Mouse (Mus musculus): Measurements from ENCODE around the gene Ddx41.

DNA sequence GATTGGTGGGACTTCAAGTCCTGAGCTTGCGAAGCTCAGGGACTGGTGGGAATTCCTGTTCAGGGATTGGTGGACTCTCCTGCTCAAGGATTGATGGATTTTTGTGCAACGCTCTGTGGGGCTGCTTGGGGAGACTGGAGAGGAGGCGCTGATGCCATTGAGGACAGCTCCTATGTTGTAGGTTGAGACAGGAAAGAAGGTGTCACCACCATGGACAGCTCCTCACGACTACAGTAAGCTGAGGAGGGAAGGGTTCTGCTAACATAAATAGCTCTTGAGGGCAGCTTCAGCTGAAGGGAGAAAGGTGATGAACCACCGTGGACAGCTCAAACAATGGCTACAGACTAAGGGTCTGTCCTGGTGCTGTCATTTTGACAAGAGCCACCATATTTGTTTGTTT lies 39.5 kb upstream of the Ddx41 start:
- no peak for TF ChIP-seq POLR2A (IDR thresholded peaks at IDR 0.05; ENCODE audit: borderline replicate concordance, extremely low read depth, insufficient read depth, insufficient read length, poor library complexity, severe bottlenecking)
- TF ChIP-seq CTCF (IDR thresholded peaks at IDR 0.05; ENCODE audit: borderline replicate concordance, extremely low read depth, insufficient read depth, insufficient read length) = no peak

All from brain, embryonic 14.5 days (tissue).